Mouse (Mus musculus): ENCODE results near the gene Arhgap10. TPM values are rescaled to one million over a fixed set of nuclear protein-coding genes. Genes with fewer than 3 reads are reported as not detected.

The Arhgap10 gene
- polyA plus RNA-seq, 1 experiment from 2014 or later, result 33.4 TPM

- Histone ChIP-seq H3K4me2 (ENCODE audit: low read depth, low read length) (no peak overlapping the region), H3K27ac (ENCODE audit: low read length) (no peak overlapping the region), H3K27me3 (ENCODE audit: control insufficient read depth, insufficient read depth, low read length) (no peaks in the 10 kb centered on the region), H3K9ac (ENCODE audit: low read length) (no peak overlapping the region), H3K4me1 (ENCODE audit: control insufficient read depth, insufficient read depth, low read length) (peaks cover 2% of the 10 kb centered on the region; the same call in 1 of the 2 replicates), H3K36me3 (ENCODE audit: control insufficient read depth, insufficient read depth, low read length) (no peaks in the 10 kb centered on the region), H3K9me3 (replicated peaks; ENCODE audit: control insufficient read depth, low read length) (0 out of 2 replicates have a peak, but pooled peaks cover 3% of the 10 kb centered on the region), H3K4me3 (replicated peaks; ENCODE audit: low read length) (no peak overlapping the region)
- 86% methylated on average over 3 of the region's 3 CpGs for WGBS
- no peak for ATAC-seq (ENCODE audit: insufficient read depth, low FRiP score)
Observed at GRCm38 (mm10) chr8:77284473-77284872, 233.3 kb downstream of the Arhgap10 start.

GRCm38 (mm10) chr8:77282605-77283236, 235.0 kb downstream of the Arhgap10 start:
- no peak for ATAC-seq (ENCODE audit: insufficient read depth, low FRiP score)
- 0 out of 2 replicates have a peak, but pooled peaks cover 3% of the 10 kb centered on the region for H3K9me3 ChIP-seq (replicated peaks; ENCODE audit: control insufficient read depth, low read length)
- peaks cover 2% of the 10 kb centered on the region; the same call in 1 of the 2 replicates for H3K4me1 ChIP-seq (ENCODE audit: control insufficient read depth, insufficient read depth, low read length)
- H3K36me3 ChIP-seq (ENCODE audit: control insufficient read depth, insufficient read depth, low read length), result no peaks in the 10 kb centered on the region
- no peak overlapping the region for H3K4me2 ChIP-seq (ENCODE audit: low read depth, low read length)
- no peak overlapping the region for H3K27ac ChIP-seq (ENCODE audit: low read length)
- no peaks in the 10 kb centered on the region for H3K27me3 ChIP-seq (ENCODE audit: control insufficient read depth, insufficient read depth, low read length)
- WGBS, result 79% methylated on average over 7 of the region's 7 CpGs
- no peak overlapping the region for H3K9ac ChIP-seq (ENCODE audit: low read length)
- H3K4me3 ChIP-seq (replicated peaks; ENCODE audit: low read length), result no peak overlapping the region

GRCm38 (mm10) chr8:77279977-77280376, 237.8 kb downstream of the Arhgap10 start:
- Histone ChIP-seq H3K9me3 (replicated peaks; ENCODE audit: control insufficient read depth, low read length) (0 out of 2 replicates have a peak, but pooled peaks cover 2% of the 10 kb centered on the region), H3K27me3 (ENCODE audit: control insufficient read depth, insufficient read depth, low read length) (no peaks in the 10 kb centered on the region), H3K4me3 (replicated peaks; ENCODE audit: low read length) (no peak overlapping the region), H3K4me1 (ENCODE audit: control insufficient read depth, insufficient read depth, low read length) (peaks cover 2% of the 10 kb centered on the region; the same call in 1 of the 2 replicates), H3K4me2 (ENCODE audit: low read depth, low read length) (no peak overlapping the region), H3K27ac (ENCODE audit: low read length) (no peak overlapping the region), H3K36me3 (ENCODE audit: control insufficient read depth, insufficient read depth, low read length) (no peaks in the 10 kb centered on the region), H3K9ac (ENCODE audit: low read length) (no peak overlapping the region)
- 63% methylated on average over 3 of the region's 3 CpGs for WGBS
- no peak for ATAC-seq (ENCODE audit: insufficient read depth, low FRiP score)

GRCm38 (mm10) chr8:77278246-77278645, 239.5 kb downstream of the Arhgap10 start:
- H3K36me3 ChIP-seq (ENCODE audit: control insufficient read depth, insufficient read depth, low read length), result no peaks in the 10 kb centered on the region

GRCm38 (mm10) chr8:77276827-77277226, 240.9 kb downstream of the Arhgap10 start:
- WGBS, result 71% methylated on average over 10 of the region's 10 CpGs
- H3K9ac ChIP-seq (ENCODE audit: low read length), result no peak overlapping the region
- no peak overlapping the region for H3K27ac ChIP-seq (ENCODE audit: low read length)
- no peak overlapping the region for H3K4me3 ChIP-seq (replicated peaks; ENCODE audit: low read length)
- no peaks in the 10 kb centered on the region for H3K36me3 ChIP-seq (ENCODE audit: control insufficient read depth, insufficient read depth, low read length)
- H3K27me3 ChIP-seq (ENCODE audit: control insufficient read depth, insufficient read depth, low read length), result no peaks in the 10 kb centered on the region
- peak; percentile 47; the same call in 1 of the 2 replicates for ATAC-seq (ENCODE audit: insufficient read depth, low FRiP score)
- no peaks in the 10 kb centered on the region for H3K9me3 ChIP-seq (replicated peaks; ENCODE audit: control insufficient read depth, low read length)
- 0 out of 2 replicates have a peak, but pooled peaks cover 2% of the 10 kb centered on the region for H3K4me1 ChIP-seq (ENCODE audit: control insufficient read depth, insufficient read depth, low read length)
- H3K4me2 ChIP-seq (ENCODE audit: low read depth, low read length), result no peak overlapping the region

More at GRCm38 (mm10) chr8:77278246-77278645, 239.5 kb downstream of the Arhgap10 start:
- H3K9me3 ChIP-seq (replicated peaks; ENCODE audit: control insufficient read depth, low read length), result no peaks in the 10 kb centered on the region
- ATAC-seq (ENCODE audit: insufficient read depth, low FRiP score), result no peak
- no peak overlapping the region for H3K27ac ChIP-seq (ENCODE audit: low read length)
- H3K9ac ChIP-seq (ENCODE audit: low read length), result no peak overlapping the region
- no peak overlapping the region for H3K4me2 ChIP-seq (ENCODE audit: low read depth, low read length)
- no peaks in the 10 kb centered on the region for H3K27me3 ChIP-seq (ENCODE audit: control insufficient read depth, insufficient read depth, low read length)
- no peak overlapping the region for H3K4me3 ChIP-seq (replicated peaks; ENCODE audit: low read length)
- 86% methylated on average over 4 of the region's 4 CpGs for WGBS
- H3K4me1 ChIP-seq (ENCODE audit: control insufficient read depth, insufficient read depth, low read length), result peaks cover 2% of the 10 kb centered on the region; the same call in 1 of the 2 replicates

- Histone ChIP-seq H3K36me3 (ENCODE audit: control insufficient read depth, insufficient read depth, low read length) (peaks cover 3% of the 10 kb centered on the region; the same call in 1 of the 2 replicates), H3K4me3 (replicated peaks; ENCODE audit: low read length) (no peak overlapping the region), H3K4me1 (ENCODE audit: control insufficient read depth, insufficient read depth, low read length) (no peaks in the 10 kb centered on the region), H3K9ac (ENCODE audit: low read length) (no peak overlapping the region), H3K9me3 (replicated peaks; ENCODE audit: control insufficient read depth, low read length) (no peaks in the 10 kb centered on the region), H3K27me3 (ENCODE audit: control insufficient read depth, insufficient read depth, low read length) (no peaks in the 10 kb centered on the region), H3K27ac (ENCODE audit: low read length) (no peak overlapping the region), H3K4me2 (ENCODE audit: low read depth, low read length) (no peak overlapping the region)
- no peak for ATAC-seq (ENCODE audit: insufficient read depth, low FRiP score)
- 86% methylated on average over 5 of the region's 5 CpGs for WGBS
Observed at GRCm38 (mm10) chr8:77275571-77275970, 242.2 kb downstream of the Arhgap10 start.

- no peak overlapping the region for H3K4me2 ChIP-seq (ENCODE audit: low read depth, low read length)
- H3K9ac ChIP-seq (ENCODE audit: low read length), result no peak overlapping the region
- ATAC-seq (ENCODE audit: insufficient read depth, low FRiP score), result no peak
- no peak overlapping the region for H3K27ac ChIP-seq (ENCODE audit: low read length)
- peaks cover 11% of the 10 kb centered on the region; the same call in 1 of the 2 replicates for H3K36me3 ChIP-seq (ENCODE audit: control insufficient read depth, insufficient read depth, low read length)
- H3K4me3 ChIP-seq (replicated peaks; ENCODE audit: low read length), result no peak overlapping the region
- 88% methylated on average over 6 of the region's 6 CpGs for WGBS
- H3K4me1 ChIP-seq (ENCODE audit: control insufficient read depth, insufficient read depth, low read length), result peaks cover 5% of the 10 kb centered on the region; the same call in 1 of the 2 replicates
- H3K9me3 ChIP-seq (replicated peaks; ENCODE audit: control insufficient read depth, low read length), result no peaks in the 10 kb centered on the region
- no peaks in the 10 kb centered on the region for H3K27me3 ChIP-seq (ENCODE audit: control insufficient read depth, insufficient read depth, low read length)
Observed at GRCm38 (mm10) chr8:77272136-77272535, 245.6 kb downstream of the Arhgap10 start.

- Histone ChIP-seq H3K9ac (ENCODE audit: low read length) (no peak overlapping the region), H3K4me2 (ENCODE audit: low read depth, low read length) (no peak overlapping the region), H3K36me3 (ENCODE audit: control insufficient read depth, insufficient read depth, low read length) (peaks cover 11% of the 10 kb centered on the region; the same call in 1 of the 2 replicates), H3K4me3 (replicated peaks; ENCODE audit: low read length) (no peak overlapping the region), H3K27ac (ENCODE audit: low read length) (peak overlapping the region; percentile 13; the same call in 1 of the 2 replicates), H3K9me3 (replicated peaks; ENCODE audit: control insufficient read depth, low read length) (no peaks in the 10 kb centered on the region), H3K4me1 (ENCODE audit: control insufficient read depth, insufficient read depth, low read length) (peaks cover 5% of the 10 kb centered on the region; the same call in 1 of the 2 replicates), H3K27me3 (ENCODE audit: control insufficient read depth, insufficient read depth, low read length) (no peaks in the 10 kb centered on the region)
- 29% methylated on average over 1 of the region's 1 CpGs for WGBS
- peak; percentile 18; the same call in 1 of the 2 replicates for ATAC-seq (ENCODE audit: insufficient read depth, low FRiP score)
Observed at GRCm38 (mm10) chr8:77267941-77268405, 249.8 kb downstream of the Arhgap10 start.

Data from stomach, embryonic 16.5 days (tissue).